Mouse (Mus musculus) myocyte (in vitro differentiated cells): ENCODE results near the gene Tubgcp4.

ENCODE experiments used
- E2F4 ChIP-seq: IDR thresholded peaks from one replicate; pipeline ENCODE4 v1.6.1; 2011; ENCODE audit warnings: mild to moderate bottlenecking, control low read depth, moderate library complexity; ENCODE audit not compliant: insufficient read depth
- MYOG ChIP-seq, 3 experiments: IDR thresholded peaks; one replicate each; pipeline ENCODE4 v1.6.1; 2011; ENCODE audit warnings: control low read depth in 2 of 3, low read depth in 2 of 3, mild to moderate bottlenecking in 2 of 3; ENCODE audit not compliant: insufficient read length in 2 of 3, control insufficient read depth in 1 of 3, insufficient read depth in 1 of 3
- POLR2A ChIP-seq: IDR thresholded peaks from one replicate; pipeline ENCODE4 v1.6.1; 2011; ENCODE audit warnings: low read depth, mild to moderate bottlenecking, control low read depth, moderate library complexity; ENCODE audit not compliant: insufficient read length
- TCF12 ChIP-seq: IDR thresholded peaks from one replicate; pipeline ENCODE4 v1.6.1; 2011; ENCODE audit warnings: mild to moderate bottlenecking, control low read depth; ENCODE audit not compliant: poor library complexity, insufficient read depth, severe bottlenecking
- USF1 ChIP-seq: IDR thresholded peaks from one replicate; pipeline ENCODE4 v1.6.1; 2011; ENCODE audit warnings: low read depth, mild to moderate bottlenecking, control low read depth, moderate library complexity

GRCm38 (mm10) chr2:121206541-121206940, 36.1 kb downstream of the Tubgcp4 start:
- no peak for TF ChIP-seq E2F4
- no peak for TF ChIP-seq USF1
- no peak for TF ChIP-seq POLR2A
- no peak for TF ChIP-seq TCF12
- no peak for TF ChIP-seq MYOG (IDR thresholded peaks at IDR 0.05; ENCODE audit: control insufficient read depth in 1 of 3, insufficient read depth in 1 of 3, insufficient read length in 2 of 3, low read depth in 2 of 3)
